Mouse (Mus musculus): ENCODE results near the gene Uncx.

Gene Uncx

DNA sequence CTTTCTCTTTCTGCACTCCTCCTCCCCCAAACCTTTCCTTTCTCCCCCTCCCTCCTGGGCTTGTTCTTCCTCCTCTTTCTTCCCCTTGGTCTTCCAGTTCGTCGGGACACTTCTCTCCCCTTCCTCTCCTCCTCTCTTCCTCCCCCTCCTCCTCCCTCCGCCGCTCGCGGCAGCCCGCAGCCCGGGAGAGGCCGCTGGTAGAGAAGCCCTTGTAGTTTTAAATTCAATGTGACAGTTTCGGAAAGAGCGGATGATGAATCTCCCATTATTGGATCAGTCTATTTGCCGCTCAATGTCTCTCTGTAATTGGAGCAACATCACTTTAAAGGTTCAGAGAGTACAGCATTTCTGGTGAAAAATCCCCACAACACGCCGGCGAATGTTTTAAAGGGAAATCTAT, at the start of gene Uncx:
Gene Uncx (plus strand): TSS at position 281 of the 400 bp plus-strand sequence.
- peak; percentile 50 to 69 for DNase-seq

DNA sequence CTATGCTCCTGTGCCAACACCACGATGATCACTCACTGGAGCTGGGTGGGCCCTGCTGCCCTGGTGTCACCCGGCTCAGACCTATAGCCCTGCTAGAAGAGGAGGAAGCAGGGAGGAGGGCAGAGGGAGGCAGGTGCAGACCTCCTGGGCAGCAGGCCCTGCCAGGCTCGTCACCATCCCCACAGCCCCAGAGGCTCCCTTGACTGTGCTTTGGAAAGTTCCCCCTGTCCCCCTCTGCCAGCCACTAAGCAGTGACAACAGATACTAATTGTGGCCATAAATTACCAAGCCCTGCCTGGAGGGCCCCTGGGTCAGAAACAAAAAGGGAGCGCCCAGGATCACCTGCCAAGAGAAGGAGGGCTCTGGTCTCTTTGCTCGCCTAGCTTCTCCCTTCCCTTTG, 49.6 kb upstream of the Uncx start:
- DNase-seq: no peak

DNA sequence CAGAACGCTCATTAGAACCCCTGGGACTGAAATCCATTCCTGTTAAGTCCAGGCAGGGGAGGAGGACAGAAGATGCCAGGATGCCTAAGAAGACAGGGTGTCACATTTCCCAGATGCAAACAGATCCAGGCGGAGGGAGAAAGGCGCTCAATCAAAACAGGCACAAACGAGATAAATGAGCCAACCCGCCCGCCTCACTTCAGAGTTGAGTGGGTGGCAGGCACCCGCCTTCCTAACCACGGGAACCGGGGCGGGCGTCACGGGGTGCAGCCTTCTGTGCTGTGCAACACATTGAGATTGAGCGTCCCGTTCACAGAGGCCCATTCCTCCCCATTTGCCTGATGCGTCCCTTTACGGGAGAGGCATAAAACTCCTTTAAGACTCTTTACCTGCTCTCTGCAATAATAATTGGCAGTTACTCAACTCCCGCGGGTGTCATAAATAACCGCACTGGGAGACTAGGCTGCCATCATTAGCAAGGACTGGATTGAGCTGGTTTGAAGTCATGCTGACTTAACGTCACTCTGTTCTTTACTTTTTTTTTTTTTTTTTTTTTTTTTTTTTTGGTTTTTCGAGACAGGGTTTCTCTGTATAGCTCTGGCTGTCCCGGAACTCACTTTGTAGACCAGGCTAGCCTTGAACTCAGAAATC, 48.1 kb upstream of the Uncx start:
- no peak for DNase-seq

DNA sequence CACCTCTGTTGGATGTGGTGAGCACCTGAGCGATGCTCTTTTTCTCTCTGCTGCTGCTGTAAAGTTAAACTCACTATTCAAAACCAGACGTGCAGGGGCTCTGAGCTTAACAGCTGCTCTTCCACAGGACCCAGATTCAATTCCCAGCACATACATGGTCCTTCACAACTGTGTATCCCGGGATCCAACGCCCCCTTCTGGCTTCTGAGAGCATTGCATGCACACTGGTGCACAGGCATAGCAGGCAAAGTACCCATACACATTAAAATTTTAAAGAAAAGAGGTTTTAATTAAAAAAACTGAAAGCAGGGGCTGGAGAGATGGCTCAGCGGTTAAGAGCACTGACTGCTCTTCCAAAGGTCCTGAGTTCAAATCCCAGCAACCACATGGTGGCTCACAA, 46.4 kb upstream of the Uncx start:
- DNase-seq: no peak

DNA sequence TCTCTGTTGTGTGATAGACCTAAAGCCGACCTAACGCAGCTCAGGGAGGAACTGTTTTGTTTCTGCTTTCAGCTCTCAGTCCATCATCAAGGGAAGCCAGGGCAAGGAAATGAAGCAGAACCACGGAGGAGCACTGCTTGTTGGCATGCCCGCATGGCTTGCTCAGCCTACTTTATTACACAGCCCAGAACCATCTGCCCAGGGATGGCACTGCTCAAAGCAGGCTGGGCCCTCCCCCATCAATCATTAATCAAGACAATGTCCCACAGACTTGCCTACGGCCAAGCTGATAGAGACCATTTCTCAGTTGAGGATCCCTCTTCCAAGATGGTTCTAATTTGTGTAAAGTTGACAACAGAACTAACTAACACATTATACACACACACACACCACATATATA, 44.5 kb upstream of the Uncx start:
- DNase-seq: peak; percentile 75 to 78

DNA sequence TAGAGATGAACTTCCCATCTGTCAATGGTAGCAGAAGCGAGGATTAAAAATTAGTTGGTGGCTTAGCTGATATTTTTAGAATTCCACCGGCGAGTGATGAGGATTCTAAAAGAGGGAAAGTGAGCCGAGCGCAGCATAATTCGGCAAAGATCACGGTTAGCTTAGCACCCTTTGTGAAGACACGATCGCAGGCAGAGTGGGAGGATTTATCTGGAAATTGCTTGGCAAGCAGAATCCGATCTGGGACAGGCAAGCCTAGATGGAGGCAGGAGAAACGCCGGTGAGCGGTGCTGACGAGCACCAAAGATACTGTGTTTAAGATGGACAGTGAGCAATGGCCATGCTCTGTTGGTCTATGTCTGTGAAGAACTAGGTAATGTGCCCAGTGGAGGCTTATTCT, 41.0 kb upstream of the Uncx start:
- no peak for DNase-seq

DNA sequence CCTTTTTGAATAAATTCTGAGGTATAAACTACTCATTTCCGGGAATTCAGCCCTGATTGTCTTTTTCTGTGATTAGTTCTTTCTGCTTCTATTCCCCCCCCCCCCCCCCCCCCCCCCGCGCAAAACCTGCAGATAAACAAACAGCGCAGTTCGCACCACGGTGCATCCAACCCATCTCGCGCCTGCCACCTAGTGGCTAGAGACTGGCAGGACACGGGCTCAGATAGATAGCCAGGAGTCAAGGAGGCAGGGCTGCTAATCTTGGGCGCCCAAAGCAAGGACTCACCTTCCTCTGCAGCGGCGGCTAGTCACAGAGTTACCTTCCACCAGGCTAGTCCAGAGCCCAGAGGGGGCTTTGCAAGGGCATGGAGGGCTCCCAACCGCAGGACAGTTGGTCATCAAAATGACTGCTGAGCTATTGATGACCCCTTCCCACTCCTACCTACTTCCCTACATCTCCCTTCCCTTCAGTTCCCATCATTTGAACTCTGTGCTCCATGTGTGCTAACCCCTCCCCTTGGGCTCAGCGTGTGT, 38.2 kb upstream of the Uncx start:
- DNase-seq: peak; percentile 94 to 97

DNA sequence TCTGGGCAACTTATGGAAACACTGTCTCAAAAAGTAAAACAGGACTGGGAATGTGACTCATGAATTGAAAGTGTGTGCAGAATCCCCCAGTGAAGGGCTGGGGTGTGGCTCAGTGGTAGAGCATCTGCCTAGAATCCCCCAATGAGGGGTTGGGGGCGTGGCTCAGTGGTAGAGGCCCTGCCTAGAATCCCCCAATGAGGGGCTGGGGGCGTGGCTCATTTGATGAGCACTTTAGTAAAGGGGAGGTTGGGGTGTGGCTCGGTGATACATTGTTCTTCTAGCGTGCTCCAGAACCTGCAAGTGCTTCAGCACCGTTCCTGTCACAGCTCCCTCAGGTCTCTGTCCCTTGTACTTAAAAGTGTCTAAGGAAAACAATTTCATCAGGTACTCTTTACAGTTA, 37.1 kb upstream of the Uncx start:
- no peak for DNase-seq

DNA sequence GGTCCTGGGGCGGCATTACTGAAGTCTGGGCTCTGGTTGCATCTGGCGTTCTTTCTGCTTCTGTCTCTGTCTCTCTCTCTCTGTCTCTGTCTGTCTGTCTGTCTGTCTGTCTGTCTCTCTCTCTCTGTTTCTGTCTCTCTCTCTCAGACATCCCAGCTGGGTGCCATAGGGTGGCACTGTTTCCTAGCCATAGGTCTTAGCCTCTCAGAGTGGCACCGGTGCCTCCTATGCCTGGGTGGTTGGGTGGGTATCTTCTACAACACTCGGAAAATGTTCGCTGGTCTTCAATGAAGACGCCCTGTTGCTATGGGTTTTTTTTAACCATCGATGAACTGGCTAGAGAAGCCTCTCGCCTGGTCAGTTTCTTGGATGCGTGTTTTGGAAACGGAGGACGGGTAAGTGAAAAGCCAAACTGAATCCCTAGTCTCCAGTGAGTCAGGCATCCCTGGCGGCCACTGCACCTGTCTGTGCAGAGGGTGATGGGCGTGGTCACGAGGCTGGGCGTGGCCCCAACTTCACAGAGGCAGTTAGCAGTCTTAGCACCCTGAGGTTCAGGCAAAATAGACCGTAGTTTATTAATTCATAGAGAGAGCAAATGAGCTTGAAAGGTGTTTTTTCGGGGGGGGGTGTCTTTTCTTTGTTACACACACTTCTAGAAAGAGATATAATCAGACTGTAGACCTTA, 32.5 kb upstream of the Uncx start:
- peak in 1 of 2 experiments; percentile 44 for DNase-seq

DNA sequence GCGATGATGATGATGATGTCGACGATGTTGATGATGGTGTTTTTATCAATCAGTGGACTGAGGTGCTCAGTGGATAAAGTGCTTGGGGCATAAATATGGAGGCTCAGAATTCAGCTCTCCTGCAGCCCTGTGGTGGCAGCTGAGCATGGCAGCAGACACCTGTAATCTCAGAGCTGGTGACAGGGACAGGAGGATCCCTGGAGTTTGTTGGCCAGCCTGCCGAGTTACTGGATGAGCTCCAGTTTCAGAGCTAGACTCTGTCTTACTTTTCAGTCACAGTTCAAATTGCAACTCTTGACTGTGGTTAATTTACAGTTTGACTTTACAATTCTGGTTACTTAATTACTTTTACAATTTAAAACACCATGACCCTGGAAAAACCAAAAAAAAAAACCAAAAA, 31.1 kb upstream of the Uncx start:
- peak; percentile 49 to 50 for DNase-seq

DNA sequence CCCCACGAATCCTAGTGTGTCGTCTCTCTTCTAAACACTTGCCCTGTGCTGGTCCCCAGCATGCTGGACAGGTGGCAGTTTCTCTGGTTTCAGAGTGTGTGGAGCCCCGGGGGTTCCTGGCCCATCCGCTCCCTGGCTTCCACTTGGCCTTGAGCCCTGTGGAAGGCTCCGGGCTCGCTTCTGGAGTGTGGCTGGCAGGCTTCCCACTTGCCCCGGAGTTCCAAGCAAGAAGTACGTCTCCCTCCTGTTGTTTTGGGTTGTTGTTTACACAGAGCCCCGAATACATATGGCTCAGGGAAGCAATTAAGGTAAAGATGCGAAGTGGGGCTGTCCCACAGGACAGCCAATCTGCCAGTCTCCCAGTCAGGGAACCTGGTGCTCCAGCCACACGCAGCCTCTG, 27.0 kb upstream of the Uncx start:
- peak; percentile 60 for DNase-seq

DNA sequence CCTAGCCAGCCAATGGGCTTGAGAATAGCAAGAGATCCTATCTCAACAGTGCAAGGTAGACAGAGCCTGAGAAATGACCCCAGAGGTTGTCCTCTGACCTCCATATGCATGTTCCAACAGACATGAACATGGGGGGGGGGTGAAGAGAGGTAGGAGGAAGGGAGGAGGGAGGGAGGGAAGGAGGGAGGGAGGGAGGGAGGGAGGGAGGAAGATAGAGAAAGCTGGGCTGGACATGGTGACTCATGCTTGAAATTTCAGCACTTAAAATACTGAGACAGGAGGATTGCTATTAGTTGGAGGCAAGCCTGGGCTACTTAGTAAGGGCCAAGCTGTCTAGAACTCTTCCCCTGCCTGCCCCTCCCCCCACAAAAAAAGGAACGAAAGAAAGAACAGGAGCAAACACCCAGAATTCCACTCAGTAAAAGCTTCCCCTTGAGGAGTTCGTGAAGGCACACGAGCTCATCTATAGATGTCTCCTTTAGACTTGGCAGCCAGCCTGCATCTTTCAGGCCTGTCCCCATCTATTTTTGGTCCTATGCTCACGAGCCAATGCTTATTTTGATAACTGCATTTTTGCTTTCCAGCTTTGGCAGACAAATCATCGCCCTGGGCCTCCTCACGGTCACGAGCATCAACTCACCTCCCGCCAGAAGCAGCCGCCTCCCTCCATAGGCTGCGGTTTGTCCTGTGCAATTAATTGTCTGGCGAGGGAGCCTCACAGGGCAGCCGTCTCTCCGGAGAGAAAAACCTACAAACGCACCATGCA, 23.0 kb upstream of the Uncx start:
- peak; percentile 49 to 59 for DNase-seq

DNA sequence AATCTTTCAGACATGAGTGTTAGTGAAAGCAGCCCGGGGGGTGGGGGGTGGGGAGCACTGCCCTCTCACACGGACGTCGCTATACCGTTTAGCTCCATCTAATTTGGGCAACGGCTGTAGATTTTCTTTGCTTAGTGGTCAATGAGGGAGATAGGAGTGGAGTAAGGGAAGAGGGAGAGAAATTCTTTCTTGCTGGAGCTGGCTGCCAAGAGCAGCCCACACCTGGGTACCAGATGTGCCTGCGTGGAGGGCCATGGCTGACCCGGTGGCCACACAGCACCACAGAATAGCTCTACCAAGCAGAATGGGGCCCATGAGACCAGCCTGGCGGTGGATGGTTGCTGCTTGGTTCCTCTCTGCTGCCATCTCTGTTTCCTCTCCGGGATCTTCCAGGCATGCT, 21.3 kb upstream of the Uncx start:
- no peak for DNase-seq

DNA sequence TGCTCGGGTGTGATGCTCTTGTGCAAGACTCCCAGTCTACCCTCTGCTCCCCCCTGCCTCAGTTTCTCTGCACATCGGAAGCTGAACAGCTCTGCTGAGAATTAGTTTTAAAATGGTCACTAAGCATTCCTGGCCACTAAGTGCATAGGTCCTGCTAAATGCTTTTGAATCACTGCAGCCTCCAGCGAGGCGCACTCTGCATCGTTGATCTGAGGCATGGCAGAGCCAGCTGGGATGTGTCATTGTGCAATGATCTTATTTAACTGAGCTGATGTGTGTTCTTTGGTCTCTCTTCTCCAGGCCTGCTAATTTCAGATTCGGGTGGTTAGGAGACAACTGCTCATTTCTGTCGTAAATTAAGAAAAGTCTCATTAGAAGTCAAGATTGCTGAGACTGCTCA, 14.4 kb upstream of the Uncx start:
- DNase-seq: no peak

DNA sequence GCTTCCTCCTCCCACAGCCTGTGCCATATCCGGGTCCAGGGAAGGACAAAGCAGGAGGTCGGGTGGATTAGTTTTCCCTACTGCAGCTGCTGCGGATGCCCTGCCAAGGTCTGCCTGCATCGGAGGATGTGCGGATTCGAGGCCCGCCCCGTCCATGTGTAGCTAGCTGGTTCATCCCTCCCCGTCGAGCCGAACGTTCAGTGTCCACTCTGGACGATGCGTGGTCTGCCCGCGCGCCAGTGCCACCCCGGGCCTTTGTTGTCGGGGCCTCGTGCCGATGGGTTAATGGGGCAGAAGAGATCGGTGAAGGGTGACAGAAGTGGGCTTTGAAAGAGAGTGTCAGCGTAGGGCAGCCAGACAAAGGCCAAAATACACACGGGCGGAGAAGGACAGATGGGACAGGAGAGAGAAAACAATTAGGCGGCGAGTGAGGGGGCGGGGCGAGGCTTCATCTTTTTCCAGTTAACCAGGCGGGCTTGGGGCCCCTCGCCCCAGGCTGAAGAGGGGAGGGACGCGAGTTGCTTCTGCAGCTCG, 7.8 kb upstream of the Uncx start:
- peak; percentile 69 to 82 for DNase-seq

DNA sequence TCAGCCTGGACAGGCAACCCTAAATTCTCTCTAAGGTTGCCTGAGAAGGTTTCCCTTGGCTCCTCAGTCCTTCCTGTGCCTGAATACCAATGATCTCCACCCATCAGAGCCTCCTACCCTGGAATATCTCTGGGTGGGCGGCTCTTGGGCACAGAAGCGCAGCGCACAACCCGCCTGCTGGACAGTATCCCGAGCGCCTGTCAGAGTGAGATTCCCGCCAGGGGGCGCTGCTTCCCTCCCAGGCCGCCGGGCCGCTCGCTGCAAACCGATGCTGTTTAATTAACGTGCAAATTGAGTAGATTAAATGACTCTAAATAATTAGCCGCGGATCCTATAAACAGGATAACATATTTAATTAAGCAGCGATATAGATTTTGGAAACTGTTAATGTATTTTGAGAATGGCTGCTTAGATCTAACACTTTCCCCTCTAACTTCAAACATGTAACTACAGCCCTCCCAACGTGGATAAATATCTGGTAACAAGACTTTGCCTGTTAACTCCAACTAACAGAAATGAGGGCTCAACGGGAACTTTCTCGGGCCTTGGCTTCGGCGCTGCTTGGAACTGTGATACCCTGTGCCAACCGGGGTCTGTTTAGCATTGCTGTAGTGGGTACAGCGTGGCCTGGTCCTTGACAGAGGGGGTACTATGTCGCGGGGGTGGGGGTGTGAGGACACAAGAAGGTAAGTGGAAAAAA, 6.9 kb upstream of the Uncx start:
- DNase-seq: peak; percentile 98

DNA sequence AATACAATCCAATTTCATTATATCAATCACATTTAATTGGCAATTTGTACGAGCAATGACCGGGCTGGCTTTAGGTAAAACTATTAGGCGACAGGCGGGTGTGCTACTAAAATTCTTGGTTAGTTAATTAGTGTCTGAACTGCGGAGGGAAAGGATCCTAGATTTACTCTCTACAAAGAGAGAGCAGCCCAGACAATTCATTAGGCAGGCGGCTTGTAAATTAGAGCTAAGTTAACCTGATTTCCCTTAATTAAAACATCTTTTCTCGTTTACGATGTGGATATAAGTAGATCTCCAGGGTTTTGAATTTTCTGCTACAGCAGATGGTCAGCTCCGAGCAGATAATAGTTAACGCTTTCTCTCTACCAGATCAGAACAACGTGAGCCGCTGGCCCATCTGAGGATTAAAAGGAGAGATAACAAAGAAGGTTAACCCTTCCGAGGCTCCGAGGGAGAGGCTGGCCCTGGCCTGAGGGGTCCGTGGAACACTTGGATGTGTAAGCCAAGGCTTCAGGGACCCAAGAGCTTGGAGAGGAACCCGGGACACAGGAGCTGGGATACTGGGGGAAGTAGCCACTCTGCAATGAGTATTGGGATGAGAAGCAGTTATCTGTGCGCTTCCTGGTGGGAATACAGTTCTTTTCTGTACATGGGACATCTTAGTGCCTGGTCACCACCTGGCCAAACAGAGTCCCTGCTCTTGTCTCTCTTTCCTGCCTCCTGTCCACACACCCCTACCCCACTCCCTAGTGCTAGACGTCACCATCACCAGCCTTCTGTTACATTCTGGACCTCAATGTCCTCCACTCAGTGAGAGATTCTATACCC, 6.2 kb upstream of the Uncx start:
- DNase-seq: peak; percentile 39 to 60

DNA sequence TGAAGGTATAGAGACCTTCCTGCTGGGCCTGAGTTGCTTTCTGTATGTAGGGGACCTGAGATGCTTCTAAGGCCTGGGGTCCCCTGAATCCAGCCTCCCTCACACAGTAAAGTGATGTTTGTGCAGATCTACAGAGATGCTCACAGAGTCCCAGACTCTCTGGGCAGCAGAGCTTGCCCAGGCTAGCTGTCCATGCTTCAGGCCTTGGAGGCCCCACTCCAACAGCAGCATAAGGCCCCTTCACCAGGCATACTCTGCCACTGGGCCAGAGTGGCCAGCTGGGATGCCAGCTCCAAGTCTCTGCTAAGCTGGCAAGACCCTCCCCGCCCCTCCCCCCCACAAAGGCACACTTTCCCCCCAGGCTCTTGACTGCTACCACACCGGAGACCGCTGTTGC, 5.6 kb upstream of the Uncx start:
- peak in 1 of 2 experiments; percentile 60 for DNase-seq

DNA sequence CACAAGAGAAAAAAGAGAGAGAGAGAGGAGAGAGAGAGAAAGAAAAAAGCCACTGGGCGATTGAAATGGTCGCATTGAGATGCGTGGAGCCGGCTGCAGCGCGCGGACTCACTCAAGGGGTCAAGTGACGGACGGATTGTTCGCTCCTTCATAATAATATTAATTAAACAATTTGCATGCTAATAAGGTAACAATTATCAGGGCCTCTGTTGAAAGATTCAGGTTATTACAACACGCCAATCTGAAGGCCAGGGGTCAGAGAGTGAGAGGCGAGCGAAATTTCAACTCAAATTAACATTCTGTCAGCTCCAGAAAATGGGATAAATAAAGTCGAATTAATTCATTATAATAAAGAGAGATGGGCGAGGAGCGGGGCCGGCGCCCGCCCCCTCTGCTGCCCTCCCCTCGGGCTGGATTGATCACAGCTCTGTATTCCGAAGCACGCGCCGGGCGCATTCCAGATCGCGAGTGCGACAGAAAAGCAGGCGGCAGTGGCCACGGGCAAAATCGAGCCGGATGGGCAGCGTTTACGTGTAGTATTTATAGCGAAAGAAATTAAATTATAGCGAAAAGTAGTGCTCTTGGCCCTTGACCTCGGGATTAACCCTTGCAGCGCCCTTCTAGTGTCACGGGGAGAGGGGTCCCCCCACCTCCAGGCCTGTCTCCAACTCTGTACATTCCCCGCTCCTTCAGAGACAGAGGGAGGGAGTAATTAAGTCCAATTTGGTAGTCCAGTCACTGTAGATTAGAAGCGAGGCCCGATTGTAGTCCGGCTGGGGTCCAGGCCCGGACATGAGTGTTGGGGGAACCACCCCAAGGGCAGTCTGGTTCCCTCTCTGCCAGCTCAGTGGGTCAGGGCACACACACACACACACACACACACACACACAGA, 1.9 kb upstream of the Uncx start:
- DNase-seq: peak; percentile 72 to 76

DNA sequence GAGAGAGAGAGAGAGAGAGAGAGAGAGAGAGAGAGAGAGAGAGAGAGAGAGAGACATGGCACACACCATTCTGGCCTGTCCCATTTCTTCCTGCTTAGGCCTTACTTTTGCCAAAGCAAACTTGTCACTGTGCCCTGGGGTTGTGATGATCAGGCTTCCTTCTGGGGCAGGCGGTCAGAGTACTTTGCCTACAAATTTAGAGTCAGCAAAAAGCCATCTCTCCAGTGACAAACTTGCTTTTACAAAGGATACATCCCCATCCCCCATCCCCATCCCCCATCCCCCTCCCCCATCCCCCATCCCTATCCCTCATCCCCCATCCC, 1.3 kb upstream of the Uncx start:
- peak; percentile 64 to 70 for DNase-seq

DNA sequence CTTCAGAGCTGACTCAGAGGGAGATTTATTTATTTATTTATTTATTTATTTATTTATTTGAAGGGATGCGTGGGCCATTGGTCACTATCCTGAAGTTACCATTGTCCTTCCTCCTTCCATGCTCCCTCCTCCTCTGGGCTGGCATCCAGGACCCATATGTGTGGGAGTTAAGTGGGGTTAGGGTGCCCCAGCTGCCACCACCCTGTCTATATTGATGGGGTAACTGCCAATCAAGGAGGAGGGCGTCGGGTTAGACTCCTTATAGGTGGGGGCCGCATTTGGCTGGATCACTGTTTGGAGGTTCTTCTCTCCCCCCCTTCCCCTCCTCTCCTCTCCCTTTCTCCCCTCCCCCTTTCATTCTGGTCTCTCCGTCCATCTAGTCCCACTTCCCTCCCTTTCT, 738 bp upstream of the Uncx start:
- DNase-seq: peak; percentile 64 to 71

All from cerebellum, postnatal 14 days (tissue).